Mouse (Mus musculus) left cerebral cortex, postnatal 14 days (tissue): Measurements from ENCODE around the gene Tmem135. TPM values are rescaled to one million over a fixed set of nuclear protein-coding genes. Genes with fewer than 3 reads are reported as not detected.
A peak's percentile ranks its signal among the peaks of the same experiment; 100 is the strongest.

Source experiments
- DNase-seq, 2 experiments: peaks; one replicate each; pipeline ENCODE4 v3.0.0; 2021 to 2022; ENCODE audit warnings: low spot score in 2 of 2, mixed read lengths in 1 of 2
- intact Hi-C: fragments of 180-260 bp; cut with DNase I; formaldehyde crosslinking; loops from one replicate; pipeline ENCODE4 v1.15.1; 2025
- total RNA-seq, 2 experiments: library from RNA; stranded (reverse); gene quantifications; 2 replicates each; pipeline ENCODE4 v1.2.3; 2021

Gene Tmem135
- total RNA-seq, 2 experiments from 2014 or later, result 62.6 to 69.4 TPM

DNA sequence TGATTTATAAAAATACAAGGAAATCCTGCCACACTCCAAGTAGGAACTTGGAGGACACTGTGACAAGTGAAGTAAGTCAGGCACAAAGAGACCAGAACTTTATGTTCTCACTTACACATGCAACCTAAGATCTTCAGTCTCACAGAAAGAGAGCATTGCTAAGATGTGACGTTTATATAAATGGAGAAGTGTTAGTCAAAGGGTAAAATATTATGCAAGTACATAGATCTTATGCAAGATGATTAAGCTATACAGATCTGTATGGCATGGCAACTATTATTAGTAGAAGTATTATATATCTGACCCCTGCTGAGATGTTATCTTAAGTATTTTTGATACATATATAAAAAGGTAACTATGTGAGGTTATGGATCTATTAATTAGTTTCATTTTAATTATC, 8.6 kb downstream of the Tmem135 start:
- intact Hi-C loops, result no loop called here
- no peak for DNase-seq

DNA sequence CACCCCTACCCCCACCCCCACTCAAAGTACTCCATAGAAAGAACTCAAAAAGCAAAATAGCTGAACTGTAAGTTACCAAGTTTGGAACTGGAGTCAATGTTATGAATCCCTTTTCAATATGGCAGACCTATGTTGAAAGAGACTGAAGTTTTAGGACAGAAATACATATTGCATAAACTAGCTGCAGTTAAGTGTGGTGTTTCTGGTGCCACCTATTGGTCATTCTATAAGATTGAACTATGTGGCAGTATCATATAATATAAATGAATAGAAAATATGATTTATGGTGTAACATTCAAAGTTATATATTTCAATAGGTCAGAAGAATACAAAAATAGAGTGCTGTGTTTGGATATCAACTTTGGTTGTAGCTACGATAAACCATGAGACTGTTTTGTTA, 11.2 kb downstream of the Tmem135 start:
- intact Hi-C loops, result no loop called here
- DNase-seq, result no peak

DNA sequence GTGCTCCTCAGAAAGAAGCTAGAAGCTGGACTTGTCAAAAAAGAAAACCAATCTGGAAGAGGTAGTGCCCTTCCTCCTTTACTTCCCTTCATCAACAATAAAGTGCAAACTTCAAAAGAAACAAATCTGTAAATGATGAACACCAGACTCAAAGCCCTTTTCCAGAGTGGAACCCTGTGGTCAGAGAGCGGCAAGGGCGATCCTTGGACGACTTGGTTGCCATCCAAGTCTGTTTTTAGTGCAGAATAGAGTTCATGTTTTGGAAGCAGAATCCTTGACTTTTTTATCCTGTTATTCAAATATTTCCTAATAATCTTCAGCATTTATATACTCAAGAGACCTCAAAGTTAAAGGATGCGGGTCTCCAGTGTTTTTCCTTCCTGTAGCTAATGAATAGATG, 11.6 kb downstream of the Tmem135 start:
- no peak for DNase-seq
- intact Hi-C loops, result no loop called here

DNA sequence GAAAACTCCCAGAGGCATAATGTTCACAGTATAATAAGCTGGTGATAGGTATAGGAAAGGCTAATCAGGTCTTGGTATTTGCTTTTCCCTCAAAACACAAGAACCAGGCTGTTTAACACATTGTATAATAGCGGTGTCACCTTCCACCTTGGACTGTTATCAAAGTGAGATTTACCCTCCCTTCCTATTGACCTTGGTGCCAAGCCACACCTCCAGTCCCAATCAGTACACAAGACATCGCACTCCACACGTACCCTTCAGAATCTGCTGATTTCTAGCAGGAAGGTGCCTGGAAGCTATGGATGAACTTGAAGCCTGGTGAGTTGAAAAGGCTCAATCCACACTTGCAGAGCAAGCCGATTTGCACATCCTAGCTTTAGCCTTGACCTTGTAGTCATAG, 12.2 kb downstream of the Tmem135 start:
- DNase-seq, result no peak
- intact Hi-C loops, result no loop called here

DNA sequence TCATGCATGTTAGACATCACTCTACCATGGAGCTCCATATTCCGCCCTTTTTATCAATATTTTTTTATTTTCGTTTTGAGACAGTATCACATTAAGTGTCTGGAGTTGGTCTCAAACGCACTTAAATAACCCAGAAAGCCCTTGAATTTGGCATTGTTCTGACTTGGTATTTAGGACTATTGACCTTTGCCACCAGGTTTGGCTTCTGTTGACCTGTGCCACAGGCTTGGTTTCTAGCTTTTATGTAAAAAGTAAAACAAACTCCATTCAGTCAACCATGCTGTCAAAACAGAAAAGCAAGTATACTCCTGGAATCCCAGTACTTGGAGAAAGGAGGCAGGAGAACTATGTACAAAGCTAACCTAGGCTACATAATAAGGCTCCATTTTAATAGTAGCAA, 12.7 kb downstream of the Tmem135 start:
- DNase-seq, result no peak
- intact Hi-C loops, result no loop called here

DNA sequence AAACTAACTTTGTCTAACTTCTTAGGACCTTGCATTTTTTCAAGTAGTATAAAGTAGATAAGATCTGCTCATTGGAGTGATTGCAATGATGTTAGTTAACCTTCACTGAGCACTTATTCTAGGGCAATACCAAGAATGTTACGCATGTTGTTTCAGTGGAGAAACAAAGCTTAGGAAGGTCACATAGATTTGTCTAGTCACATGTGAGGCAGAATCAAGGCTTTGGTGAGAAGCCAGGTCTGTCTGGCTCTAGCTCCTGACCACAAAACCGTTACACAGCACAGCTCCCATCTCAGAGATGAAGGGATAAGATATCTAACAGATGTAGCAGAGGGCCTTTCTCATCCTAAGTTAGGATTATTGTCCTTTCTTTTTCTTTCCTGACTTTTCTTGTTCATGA, 13.4 kb downstream of the Tmem135 start:
- no peak for DNase-seq
- intact Hi-C loops, result no loop called here

DNA sequence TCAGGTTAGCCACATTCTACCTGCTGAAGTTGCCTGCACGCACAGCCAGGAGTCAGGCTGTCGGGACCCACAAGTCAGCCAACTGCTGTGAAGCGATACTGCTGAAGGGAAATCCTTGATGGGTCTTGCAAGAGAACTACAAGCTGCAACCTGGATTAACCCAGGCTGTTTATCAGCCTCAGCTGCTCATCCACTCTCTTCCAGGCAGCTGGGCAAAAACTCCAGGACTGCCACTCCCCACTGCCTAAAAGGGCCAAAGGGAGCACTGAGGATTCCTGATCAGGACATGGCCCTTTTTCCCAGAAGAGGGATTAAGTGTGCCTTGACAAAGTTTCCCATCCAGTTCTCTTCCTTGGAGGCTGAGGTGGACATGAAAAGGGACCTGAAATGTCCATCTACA, 15.0 kb downstream of the Tmem135 start:
- intact Hi-C loops, result no loop called here
- no peak for DNase-seq

DNA sequence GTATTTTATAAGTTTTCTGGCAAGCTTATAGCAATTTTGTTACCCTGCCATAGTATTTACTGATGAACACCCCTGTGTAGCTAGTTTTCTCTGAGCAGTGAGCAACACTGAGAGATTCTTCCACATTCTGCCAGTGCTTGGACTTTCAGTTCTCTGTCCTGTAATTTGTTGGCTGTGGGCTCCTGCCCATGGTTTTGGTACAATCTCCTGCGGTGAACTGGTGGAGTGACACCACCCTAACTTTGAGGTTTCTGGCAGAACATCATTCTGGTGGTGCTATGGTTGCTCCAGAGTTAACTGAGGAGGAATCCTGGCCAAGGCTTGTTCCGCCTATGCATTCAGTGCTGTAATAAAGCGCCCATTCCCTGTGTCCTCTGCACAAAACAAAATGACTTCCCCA, 21.1 kb downstream of the Tmem135 start:
- intact Hi-C loops, result no loop called here
- DNase-seq, result no peak

DNA sequence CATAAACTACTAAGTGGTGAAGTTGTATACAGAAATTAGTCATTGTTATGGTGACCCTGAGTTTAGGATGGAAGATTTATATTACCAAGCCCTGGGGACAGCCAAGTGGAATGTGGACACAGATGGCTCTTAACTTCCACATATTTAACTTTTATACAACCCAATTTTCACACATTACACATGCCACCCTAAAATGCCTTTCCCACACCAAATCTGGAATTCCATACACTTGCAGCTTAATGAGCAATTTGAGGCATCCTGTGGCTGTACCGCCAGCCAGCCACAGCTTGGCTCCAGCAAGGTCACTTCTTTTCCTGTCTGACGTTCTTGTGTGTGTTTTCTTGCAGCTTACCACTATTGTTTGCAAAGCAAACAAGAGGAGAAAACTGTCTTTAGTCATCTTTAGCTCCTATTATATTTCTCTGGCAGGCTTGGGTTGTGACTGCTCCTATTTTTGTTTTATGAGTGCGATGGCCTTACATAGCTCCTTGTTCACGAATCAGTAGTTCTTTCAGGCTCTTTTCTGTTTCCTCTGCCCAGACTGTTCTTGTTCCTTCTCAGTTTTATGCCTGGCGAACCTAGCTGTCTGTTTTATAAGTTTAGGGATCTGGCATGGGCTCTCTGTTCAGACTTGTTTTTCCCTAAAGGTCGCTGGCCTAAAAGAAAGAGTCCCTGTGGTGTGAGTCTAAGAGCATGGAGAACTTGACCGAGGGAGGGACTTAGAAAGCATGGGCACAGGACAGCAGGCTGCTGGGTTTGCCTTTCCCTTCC, 22.9 kb downstream of the Tmem135 start:
- intact Hi-C loops, result no loop called here
- DNase-seq, result no peak

DNA sequence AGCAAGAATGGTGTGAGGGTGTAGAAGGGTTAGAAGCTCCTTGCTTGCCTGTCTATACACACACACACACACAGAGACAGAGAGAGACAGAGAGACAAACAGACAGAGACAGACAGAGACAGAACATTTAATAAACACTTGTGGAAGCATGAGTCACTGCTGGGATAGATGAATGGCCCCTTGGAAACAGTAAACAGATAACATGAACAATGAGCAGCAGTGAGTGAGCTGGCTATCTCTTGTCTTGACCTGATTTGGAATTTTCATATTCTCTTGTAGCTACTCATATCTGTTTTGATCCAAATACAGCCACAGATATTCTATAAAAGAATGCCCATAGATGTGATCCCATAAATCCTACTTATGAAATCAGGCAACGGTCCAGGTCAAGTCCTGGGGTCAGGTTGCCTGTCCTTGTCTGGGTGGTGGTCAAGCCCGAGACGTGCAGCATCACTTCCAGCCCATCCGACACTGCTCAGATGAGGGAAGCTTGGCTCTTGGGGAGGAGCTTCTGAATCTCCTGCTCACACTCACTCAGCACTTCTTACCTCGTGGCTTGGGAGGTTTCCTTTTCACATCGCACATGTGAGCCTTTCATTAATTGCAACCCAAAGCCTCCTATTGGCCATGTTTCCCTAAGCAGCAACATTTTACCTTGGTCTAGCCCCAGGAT, 32.3 kb downstream of the Tmem135 start:
- DNase-seq, result no peak
- intact Hi-C loops, result no loop called here

DNA sequence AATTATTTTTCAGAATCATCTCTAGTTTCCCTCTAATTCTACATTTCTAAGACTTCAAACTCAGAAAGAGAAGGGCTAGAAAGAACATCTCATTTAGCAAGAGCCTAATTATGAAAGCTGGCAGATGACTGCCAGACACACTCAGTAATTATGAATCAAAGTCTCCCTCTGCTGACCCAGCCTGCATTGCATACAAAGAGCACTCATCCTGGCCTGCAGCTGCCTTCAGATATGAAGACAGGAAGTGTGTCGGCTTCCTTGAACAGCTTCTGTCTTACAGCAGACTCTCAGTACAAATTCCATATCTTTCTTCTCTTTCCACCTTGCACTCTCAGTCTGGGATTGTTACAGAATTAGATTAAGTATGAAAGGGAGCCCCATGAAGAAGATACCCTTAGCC, 33.1 kb downstream of the Tmem135 start:
- DNase-seq, result peak; percentile 15 to 22
- intact Hi-C loops, result no loop called here

DNA sequence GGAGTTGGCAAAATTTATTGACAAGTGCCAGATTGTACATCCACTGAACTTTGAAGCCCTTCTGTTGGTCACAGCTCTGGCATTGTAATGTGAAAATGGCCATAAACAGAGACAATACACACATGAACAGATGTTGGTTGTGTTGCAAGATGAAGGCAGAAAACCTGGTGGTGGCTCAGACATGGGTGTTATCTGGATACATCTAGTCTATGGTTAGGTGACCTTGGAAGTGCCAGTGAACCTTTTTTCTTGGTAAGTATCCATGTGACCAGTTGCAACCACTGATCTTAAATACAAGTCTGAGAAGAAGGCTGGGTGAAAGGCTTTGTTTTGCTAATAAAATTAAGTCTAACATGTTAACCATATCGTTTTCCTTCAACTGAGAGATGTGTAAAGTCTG, 33.9 kb downstream of the Tmem135 start:
- intact Hi-C loops, result no loop called here
- DNase-seq, result no peak

DNA sequence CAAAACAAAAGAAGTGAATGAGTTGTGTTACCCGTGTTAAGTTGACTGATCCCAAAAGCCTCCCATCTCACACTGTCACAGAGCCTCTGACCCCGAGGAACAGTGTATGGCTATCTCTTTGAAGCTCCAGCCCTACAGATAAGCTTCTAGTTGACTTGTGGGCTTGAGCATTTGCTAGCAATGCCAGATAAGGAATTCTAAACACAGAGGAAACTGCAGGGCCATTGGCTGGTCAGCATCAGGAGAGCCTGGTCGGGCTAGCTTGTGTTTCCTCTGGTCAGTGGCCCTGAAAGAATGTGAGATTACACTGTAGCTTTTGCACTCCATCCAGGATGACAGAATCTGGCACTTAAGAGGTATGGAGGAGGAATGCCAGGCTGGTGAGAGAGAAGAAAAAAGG, 36.4 kb downstream of the Tmem135 start:
- DNase-seq, result no peak
- intact Hi-C loops, result no loop called here

DNA sequence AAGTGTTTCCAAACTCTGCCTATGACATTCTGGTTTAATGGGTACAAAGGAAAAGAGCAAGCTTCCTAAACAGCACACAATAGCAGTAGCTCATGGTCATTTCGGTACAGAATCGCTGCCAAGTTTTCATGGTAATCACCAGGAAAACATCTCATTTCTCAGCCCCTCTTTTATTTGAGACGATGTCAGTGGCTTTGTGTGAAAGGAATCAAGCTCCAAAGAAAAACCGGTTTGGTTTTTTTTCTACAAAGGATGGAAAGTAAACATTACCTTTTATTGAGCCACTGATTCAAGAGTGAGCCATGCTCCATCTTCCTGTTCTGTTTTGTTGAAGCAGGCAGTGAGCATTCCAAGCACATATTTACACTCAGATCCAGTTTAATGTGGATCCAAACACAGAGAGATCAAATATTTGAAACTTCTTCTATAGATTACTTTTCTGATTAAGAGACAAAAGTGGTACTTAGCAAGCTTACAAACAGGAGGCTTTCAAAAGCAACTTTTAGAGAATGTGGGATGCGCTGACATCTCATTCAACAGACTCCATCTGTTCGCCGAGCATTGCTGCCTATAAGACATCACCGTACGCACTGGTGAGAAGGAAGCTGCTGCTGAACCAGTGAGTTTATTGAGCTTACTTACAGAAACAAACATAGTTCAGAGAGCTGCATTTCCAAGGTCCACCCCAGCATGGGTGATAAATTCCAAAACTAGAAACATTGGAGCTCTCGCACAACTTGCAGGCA, 38.7 kb downstream of the Tmem135 start:
- intact Hi-C loops, result no loop called here

DNA sequence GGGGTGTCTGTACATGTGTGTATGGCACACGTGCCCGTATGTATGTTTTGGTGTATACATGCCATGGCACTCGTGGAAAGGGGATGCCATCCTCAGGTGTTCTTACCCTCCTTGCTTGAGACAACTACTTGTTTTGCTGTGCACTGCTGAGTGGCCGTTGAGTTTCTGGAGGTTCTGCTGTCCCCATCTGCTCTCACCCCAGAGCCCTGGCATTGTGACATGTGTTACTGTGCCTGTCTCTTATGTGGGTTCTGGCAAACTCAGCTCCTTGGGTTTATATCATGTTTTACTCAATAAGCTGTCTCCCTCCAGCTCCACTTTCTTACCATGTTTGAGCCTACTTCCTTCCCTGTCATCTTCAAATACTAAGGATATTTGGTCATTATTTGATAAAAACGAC, 40.0 kb downstream of the Tmem135 start:
- no peak for DNase-seq
- intact Hi-C loops, result no loop called here

More for the DNA sequence above, 38.7 kb downstream of the Tmem135 start:
- peak; percentile 26 to 31 for DNase-seq

DNA sequence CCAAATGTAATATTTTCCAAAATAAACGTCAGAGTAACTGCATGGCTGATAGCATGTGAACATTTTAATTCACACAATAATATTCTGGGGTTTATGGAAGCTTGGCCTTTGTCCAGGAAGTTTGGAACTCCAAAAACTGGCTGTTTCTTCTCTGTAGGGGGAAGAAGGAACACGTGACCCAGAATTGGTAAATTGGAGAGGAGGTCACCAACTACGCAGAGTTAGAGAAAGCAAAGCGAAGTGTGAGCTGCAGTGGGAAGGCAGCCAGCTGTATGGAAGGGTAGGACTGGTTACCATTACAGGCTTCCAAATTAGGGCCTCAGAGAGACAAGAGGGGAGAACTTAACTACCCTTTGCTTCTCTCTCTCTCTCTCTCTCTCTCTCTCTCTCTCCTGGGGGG, 47.7 kb downstream of the Tmem135 start:
- intact Hi-C loops, result no loop called here
- no peak for DNase-seq

DNA sequence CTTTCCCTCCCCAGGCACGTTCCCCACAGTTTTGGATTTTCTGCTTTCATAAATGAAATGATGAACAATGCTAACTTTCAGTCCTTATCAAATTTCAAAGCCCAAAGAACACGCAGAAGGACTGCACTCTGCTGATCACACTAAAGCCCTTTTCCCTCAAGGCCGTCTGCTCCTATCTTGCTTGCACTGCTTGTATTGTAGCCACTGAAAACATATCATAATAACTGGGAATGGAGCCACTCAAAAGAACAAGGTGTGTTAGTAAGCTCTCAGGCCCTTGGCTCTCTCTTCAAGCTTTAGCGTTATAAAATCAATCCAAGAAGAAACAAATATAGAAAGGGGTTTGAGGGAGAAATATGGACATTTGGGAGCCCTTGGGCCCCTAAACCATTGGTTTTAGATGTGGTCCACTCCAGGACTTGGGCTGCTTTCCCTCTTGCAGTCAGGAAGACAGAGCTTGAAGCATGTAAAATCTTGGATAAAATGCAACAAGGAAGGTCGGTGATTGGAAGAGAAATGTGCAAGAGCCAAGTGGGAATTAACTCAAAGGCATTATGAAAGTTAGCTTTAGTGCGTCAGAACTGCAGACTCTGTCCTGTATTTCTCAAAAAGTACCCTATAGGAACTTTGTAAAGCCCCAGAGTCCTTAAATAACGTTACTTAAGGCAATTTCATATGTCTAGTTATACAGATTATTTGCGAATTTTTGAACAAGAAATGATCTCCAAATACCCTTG, 48.3 kb downstream of the Tmem135 start:
- no peak for DNase-seq
- intact Hi-C loops, result no loop called here

DNA sequence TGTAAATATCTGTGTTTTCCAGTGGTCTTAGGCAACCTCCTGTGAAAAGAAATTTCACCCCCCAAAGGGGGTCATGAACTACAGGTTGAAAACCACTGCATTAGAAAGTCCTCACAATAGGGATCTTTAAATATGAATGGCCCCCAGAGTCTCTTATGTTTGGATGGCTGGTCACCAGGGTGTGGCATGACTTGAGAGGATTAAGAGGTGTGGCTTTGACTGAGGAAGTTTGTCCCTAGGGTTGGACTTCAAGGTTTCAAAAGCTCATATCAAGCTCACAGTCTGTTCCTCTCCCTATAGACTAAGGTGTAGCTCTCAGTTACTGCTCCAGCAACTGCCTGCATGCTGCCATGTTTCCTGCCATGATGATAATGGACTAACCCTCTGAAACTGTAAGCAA, 62.0 kb downstream of the Tmem135 start:
- DNase-seq, result no peak
- intact Hi-C loops, result no loop called here

DNA sequence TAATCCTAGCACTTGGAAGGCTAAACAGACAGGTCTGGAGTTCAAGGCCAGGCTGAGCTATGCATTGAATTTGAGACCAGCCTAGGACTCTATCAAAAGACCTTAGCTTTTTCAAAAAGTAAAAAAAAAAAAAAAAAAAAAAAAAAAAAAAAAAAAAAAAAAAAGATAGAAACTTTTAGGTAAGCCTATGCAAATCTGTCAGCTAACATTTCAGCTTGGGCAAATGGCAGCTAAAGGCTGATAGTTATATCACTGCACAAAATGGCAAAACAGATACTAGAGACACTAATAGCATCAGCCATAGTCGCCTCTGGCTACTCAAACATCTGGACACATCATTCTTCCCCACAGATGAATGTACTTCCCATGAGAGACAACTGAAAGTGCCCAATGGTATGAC, 64.2 kb downstream of the Tmem135 start:
- no peak for DNase-seq
- intact Hi-C loops, result loop anchor here (5.0 to 10.0 kb wide), 2 partner anchors 67 to 165 kb away; no protein-coding TSS in a partner anchor

DNA sequence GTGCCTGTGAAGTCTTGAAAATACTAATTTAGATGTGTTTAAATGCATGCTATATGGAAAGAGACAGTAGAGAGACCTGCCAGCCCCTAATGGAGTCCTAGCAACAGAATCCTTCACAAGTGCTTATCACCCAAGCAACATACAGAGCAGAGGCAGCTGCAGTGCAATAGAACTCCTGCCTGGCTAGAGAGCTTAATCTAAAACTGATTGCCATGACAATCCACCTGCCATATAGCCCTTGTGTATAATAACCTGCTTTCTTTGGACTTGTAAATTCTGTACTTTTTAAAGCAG, 64.9 kb downstream of the Tmem135 start:
- intact Hi-C loops, result loop anchor here (5.0 to 10.0 kb wide), 2 partner anchors 68 to 164 kb away; no protein-coding TSS in a partner anchor
- DNase-seq, result peak in 1 of 2 experiments; percentile 59
